In genomic region chr11:87527990-87528389, GRCm38 (mm10) we compare ENCODE assay signal across 20 mouse cellular contexts. TPM values are rescaled to one million over a fixed set of nuclear protein-coding genes. Genes with fewer than 3 reads are reported as not detected.
DNase-seq lines count a peak whose midpoint lies in the region; ATAC-seq and TF ChIP-seq lines count a peak whose summit lies in the region.
"Had no signal": no experiment of that assay in that cellular context is flagged by ENCODE, and none has a peak within 500 bp of the region (broad histone marks: within the 10 kb centered on the region; RNA-seq: fewer than 3 reads in every experiment).

No protein-coding gene starts in this region.

- peak; percentile 54 for TF ChIP-seq CTCF in intestine, postnatal 0 days (IDR thresholded peaks at IDR 0.05; ENCODE audit: low read depth)
- peak; percentile 46 for TF ChIP-seq CTCF in midbrain, postnatal 0 days (IDR thresholded peaks at IDR 0.05)
- peak; percentile 62 to 65 (median 65) for TF ChIP-seq CTCF in MEL (IDR thresholded peaks at IDR 0.05 in 2 of 3, conservative IDR thresholded peaks at IDR 0.05 in 1 of 3; ENCODE audit: control insufficient read depth in 1 of 3, insufficient read depth in 1 of 3, low read depth in 2 of 3, low read length in 3 of 3, poor library complexity in 1 of 3, severe bottlenecking in 1 of 3)

- no peak overlapping the region for H3K27ac ChIP-seq in intestine, postnatal 0 days (ENCODE audit: low read depth, low read length)
- H3K27ac ChIP-seq in intestine, embryonic 16.5 days (ENCODE audit: low read length), result no peak overlapping the region
- H3K27ac ChIP-seq in midbrain, postnatal 0 days (ENCODE audit: low read depth, low read length), result no peak overlapping the region
- no peak overlapping the region for H3K27ac ChIP-seq in midbrain, embryonic 11.5 days (ENCODE audit: low read depth, low read length)
- no peak overlapping the region for H3K27ac ChIP-seq in MEL (ENCODE audit: control insufficient read depth, low read depth, low read length)
- H3K27ac ChIP-seq: forebrain, embryonic 12.5 days; liver, embryonic 13.5 days had no signal

- H3K36me3 ChIP-seq in intestine, postnatal 0 days (ENCODE audit: control insufficient read depth, insufficient read depth), result no peaks in the 10 kb centered on the region
- H3K36me3 ChIP-seq in intestine, embryonic 16.5 days (ENCODE audit: control insufficient read depth, insufficient read depth, low read length), result no peaks in the 10 kb centered on the region
- no peaks in the 10 kb centered on the region for H3K36me3 ChIP-seq in midbrain, postnatal 0 days (ENCODE audit: insufficient read depth, low read length)
- H3K36me3 ChIP-seq in midbrain, embryonic 11.5 days (ENCODE audit: control insufficient read depth, insufficient read depth, low read length), result no peaks in the 10 kb centered on the region
- peaks cover 0 to 21% of the 10 kb centered on the region in 2 experiments; a peak in 2 of 4 replicates for H3K36me3 ChIP-seq in MEL (ENCODE audit: control insufficient read depth in 1 of 2, insufficient read depth in 2 of 2, low read length in 2 of 2)
- H3K36me3 ChIP-seq: forebrain, embryonic 12.5 days; liver, embryonic 13.5 days had no signal

- no peak for TF ChIP-seq EP300 in MEL (IDR thresholded peaks at IDR 0.05; ENCODE audit: low read depth in 1 of 2, low read length in 2 of 2)

- TF ChIP-seq RAD21 in MEL (IDR thresholded peaks at IDR 0.05; ENCODE audit: low read depth, low read length), result peak; percentile 43

- no peak overlapping the region for H3K9ac ChIP-seq in intestine, postnatal 0 days (ENCODE audit: low read depth, low read length)
- H3K9ac ChIP-seq in intestine, embryonic 16.5 days (ENCODE audit: low read depth, low read length), result no peak overlapping the region
- no peak overlapping the region for H3K9ac ChIP-seq in midbrain, postnatal 0 days (replicated peaks; ENCODE audit: low read length, poor library complexity, severe bottlenecking)
- H3K9ac ChIP-seq in midbrain, embryonic 11.5 days (ENCODE audit: low read length), result no peak overlapping the region
- no peak overlapping the region for H3K9ac ChIP-seq in MEL (ENCODE audit: control insufficient read depth, low read depth, low read length, poor library complexity, severe bottlenecking)
- H3K9ac ChIP-seq: forebrain, embryonic 12.5 days; liver, embryonic 13.5 days had no signal

- TF ChIP-seq POLR2A in MEL (IDR thresholded peaks at IDR 0.05; ENCODE audit: control insufficient read depth in 1 of 2, insufficient read depth in 1 of 2, low read depth in 1 of 2, low read length in 2 of 2, poor library complexity in 1 of 2), result no peak

- no peak for ATAC-seq in intestine, postnatal 0 days
- ATAC-seq in intestine, embryonic 16.5 days, result no peak
- no peak for ATAC-seq in midbrain, postnatal 0 days (ENCODE audit: low FRiP score)
- no peak for ATAC-seq in midbrain, embryonic 11.5 days (ENCODE audit: low FRiP score)
- 0 out of 2 replicates have a peak, but pooled peaks have one; percentile 51 for ATAC-seq in monocyte, adult 5-6 weeks (replicated peaks; ENCODE audit: insufficient number of reproducible peaks, low FRiP score, low TSS enrichment, poor library complexity, severe bottlenecking)
- ATAC-seq in cerebellum, adult (ENCODE audit: insufficient number of reproducible peaks, low FRiP score, low TSS enrichment), result no peak

- 52% methylated on average over 4 of the region's 4 CpGs for WGBS in intestine, postnatal 0 days
- 57% methylated on average over 4 of the region's 4 CpGs for WGBS in intestine, embryonic 16.5 days
- 68% methylated on average over 4 of the region's 4 CpGs for WGBS in midbrain, postnatal 0 days
- 64% methylated on average over 4 of the region's 4 CpGs for WGBS in midbrain, embryonic 11.5 days

- no peaks in the 10 kb centered on the region for H3K4me1 ChIP-seq in intestine, postnatal 0 days (replicated peaks; ENCODE audit: control insufficient read depth, insufficient read depth, low read length)
- no peaks in the 10 kb centered on the region for H3K4me1 ChIP-seq in intestine, embryonic 16.5 days (ENCODE audit: control insufficient read depth, insufficient read depth, low read length)
- H3K4me1 ChIP-seq in midbrain, postnatal 0 days (ENCODE audit: insufficient read depth, low read length), result no peaks in the 10 kb centered on the region
- no peaks in the 10 kb centered on the region for H3K4me1 ChIP-seq in midbrain, embryonic 11.5 days (ENCODE audit: control insufficient read depth, insufficient read depth, low read length)
- H3K4me1 ChIP-seq in MEL (ENCODE audit: control insufficient read depth in 1 of 2, insufficient read depth in 2 of 2, low read length in 2 of 2), result peaks cover 9 to 21% of the 10 kb centered on the region in 2 experiments

- no peak overlapping the region for H3K4me2 ChIP-seq in intestine, postnatal 0 days (replicated peaks; ENCODE audit: low read depth)
- no peak overlapping the region for H3K4me2 ChIP-seq in intestine, embryonic 16.5 days (ENCODE audit: low read depth, low read length)
- H3K4me2 ChIP-seq in midbrain, postnatal 0 days (ENCODE audit: low read depth, low read length, poor library complexity, severe bottlenecking), result no peak overlapping the region
- H3K4me2 ChIP-seq in midbrain, embryonic 11.5 days, result no peak overlapping the region
- H3K4me2 ChIP-seq: forebrain, embryonic 12.5 days; liver, embryonic 13.5 days had no signal

- H3K9me3 ChIP-seq in intestine, postnatal 0 days (ENCODE audit: control insufficient read depth), result no peaks in the 10 kb centered on the region
- no peaks in the 10 kb centered on the region for H3K9me3 ChIP-seq in intestine, embryonic 16.5 days (ENCODE audit: control insufficient read depth, low read length)
- no peaks in the 10 kb centered on the region for H3K9me3 ChIP-seq in midbrain, postnatal 0 days (ENCODE audit: low read length)
- H3K9me3 ChIP-seq in midbrain, embryonic 11.5 days (ENCODE audit: control insufficient read depth, low read length), result no peaks in the 10 kb centered on the region
- H3K9me3 ChIP-seq in MEL (replicated peaks; ENCODE audit: insufficient read depth, low read length), result no peaks in the 10 kb centered on the region
- H3K9me3 ChIP-seq: forebrain, embryonic 12.5 days; liver, embryonic 13.5 days had no signal

- H3K79me2 ChIP-seq in MEL (ENCODE audit: control insufficient read depth, insufficient read depth, low read length, poor library complexity), result no peaks in the 10 kb centered on the region

- no peaks in the 10 kb centered on the region for H3K27me3 ChIP-seq in intestine, postnatal 0 days (replicated peaks; ENCODE audit: control insufficient read depth, insufficient read depth, low read length)
- no peaks in the 10 kb centered on the region for H3K27me3 ChIP-seq in intestine, embryonic 16.5 days (replicated peaks; ENCODE audit: control insufficient read depth, insufficient read depth, low read length)
- H3K27me3 ChIP-seq in midbrain, postnatal 0 days (ENCODE audit: insufficient read depth, low read length), result no peaks in the 10 kb centered on the region
- no peaks in the 10 kb centered on the region for H3K27me3 ChIP-seq in midbrain, embryonic 11.5 days (ENCODE audit: control insufficient read depth, insufficient read depth, low read length)
- no peaks in the 10 kb centered on the region for H3K27me3 ChIP-seq in MEL (ENCODE audit: control insufficient read depth in 1 of 2, insufficient read depth in 2 of 2, low read length in 2 of 2)
- H3K27me3 ChIP-seq: forebrain, embryonic 12.5 days; liver, embryonic 13.5 days had no signal

- no peak overlapping the region for H3K4me3 ChIP-seq in intestine, postnatal 0 days (ENCODE audit: low read depth, low read length)
- no peak overlapping the region for H3K4me3 ChIP-seq in intestine, embryonic 16.5 days (ENCODE audit: low read length)
- no peak overlapping the region for H3K4me3 ChIP-seq in midbrain, postnatal 0 days (ENCODE audit: low read depth, low read length)
- no peak overlapping the region for H3K4me3 ChIP-seq in midbrain, embryonic 11.5 days (ENCODE audit: low read depth, low read length)
- no peak overlapping the region for H3K4me3 ChIP-seq in MEL (ENCODE audit: control insufficient read depth in 1 of 2, insufficient read depth in 1 of 2, low read depth in 2 of 2, low read length in 2 of 2)
- H3K4me3 ChIP-seq: forebrain, embryonic 12.5 days; liver, embryonic 13.5 days had no signal

- no peak for DNase-seq in midbrain, postnatal 0 days (ENCODE audit: low spot score)
- DNase-seq in midbrain, embryonic 11.5 days (ENCODE audit: low spot score, missing footprints), result no peak
- peak; percentile 75 for DNase-seq in MEL (ENCODE audit: low read depth, low spot score)
- DNase-seq in adrenal gland, postnatal 4 days (ENCODE audit: low spot score in 2 of 2), result no peak
- DNase-seq: adrenal gland, adult 8-10 months; cerebellum, adult 11-12 months; gastrocnemius, postnatal 14 days; heart, postnatal 14 days; kidney, adult 11 months; liver, embryonic 13.5 days; midbrain, embryonic 14.5 days; spleen, adult 18-20 months; thymus, postnatal 25 days had no signal

TF ChIP-seq in MEL, 35 proteins besides CTCF, POLR2A, EP300 and RAD21 (continues in another document):
- TF ChIP-seq MAFK (IDR thresholded peaks at IDR 0.05; ENCODE audit: borderline replicate concordance, low read depth, low read length) (no peak), POLR2AphosphoS5 (IDR thresholded peaks at IDR 0.05; ENCODE audit: borderline replicate concordance, low read depth, low read length) (no peak)

RNA-seq across cellular contexts. Expression of gene Gm11492, which starts 38.5 kb away (rescaled TPM):
- polyA plus RNA-seq in intestine, postnatal 0 days (2015; fragmentation: Nextera tagmentation; extraction: Ambion mirVana), result not detected in 2 replicates
- polyA plus RNA-seq in intestine, embryonic 16.5 days (2015; fragmentation: Nextera tagmentation; extraction: Ambion mirVana), result not detected in 2 replicates
- total RNA-seq in midbrain, postnatal 0 days (2014; rRNA removed), result not detected in 2 replicates
- not detected in 2 replicates for polyA plus RNA-seq in midbrain, postnatal 0 days (2015; fragmentation: Nextera tagmentation; extraction: Ambion mirVana)
- not detected in 2 replicates for polyA plus RNA-seq in midbrain, embryonic 11.5 days (2014; fragmentation: Nextera tagmentation; extraction: Ambion mirVana)
- not detected in 2 replicates for total RNA-seq in MEL (2012; rRNA removed)
- not detected for polyA plus RNA-seq in MEL (2012; ENCODE audit: insufficient read depth in 1 of 2, insufficient read length in 2 of 2, low read depth in 1 of 2, low replicate concordance in 2 of 2, missing spikeins in 1 of 2)
- total RNA-seq in monocyte, adult 5-6 weeks (2017), result 1.5 TPM in 1 of 3 replicates, not detected in the others
- not detected for total RNA-seq in adrenal gland, postnatal 4 days (2021)
- total RNA-seq: adrenal gland, adult 8-10 months; gastrocnemius, postnatal 14 days; heart, postnatal 14 days; layer of hippocampus, postnatal 14 days had no signal
- polyA plus RNA-seq: embryonic facial prominence, embryonic 11.5 days; forebrain, embryonic 12.5 days; liver, embryonic 13.5 days; midbrain, embryonic 14.5 days had no signal

RNA-seq across cellular contexts. Expression of gene Sept4, which starts 40.7 kb away (rescaled TPM):
- polyA plus RNA-seq in intestine, postnatal 0 days (2015; fragmentation: Nextera tagmentation; extraction: Ambion mirVana), result 47.2 and 47.3 TPM in 2 replicates
- 30.6 and 31.4 TPM in 2 replicates for polyA plus RNA-seq in intestine, embryonic 16.5 days (2015; fragmentation: Nextera tagmentation; extraction: Ambion mirVana)
- total RNA-seq in midbrain, postnatal 0 days (2014; rRNA removed), result 19.4 and 26.6 TPM in 2 replicates
- polyA plus RNA-seq in midbrain, postnatal 0 days (2015; fragmentation: Nextera tagmentation; extraction: Ambion mirVana), result 39.1 and 40.5 TPM in 2 replicates
- polyA plus RNA-seq in midbrain, embryonic 11.5 days (2014; fragmentation: Nextera tagmentation; extraction: Ambion mirVana), result 9.0 and 11.4 TPM in 2 replicates
- 1.0 and 1.5 TPM in 2 replicates for total RNA-seq in MEL (2012; rRNA removed)
- polyA plus RNA-seq in MEL (2012; ENCODE audit: insufficient read depth in 1 of 2, insufficient read length in 2 of 2, low read depth in 1 of 2, low replicate concordance in 2 of 2, missing spikeins in 1 of 2), result 1 to 10 TPM in 1 of 2 experiments, not detected in 1; 2.4 TPM
- 6.6 to 16.9 TPM (median 9.6 TPM) in 3 replicates for total RNA-seq in monocyte, adult 5-6 weeks (2017)
- total RNA-seq in adrenal gland, postnatal 4 days (2021), result 10 to 100 TPM; 39.7 to 47.5 TPM
